Mouse (Mus musculus): ENCODE measurements around the gene Lmf2.

GRCm38 (mm10) chr15:89374340-89374739 lies 18.9 kb upstream of the Lmf2 start:
- TF ChIP-seq CTCF (IDR thresholded peaks at IDR 0.05; ENCODE audit: extremely low read depth, insufficient read length, insufficient replicate concordance, low read depth, low read length) (no peak), POLR2A (IDR thresholded peaks at IDR 0.05; ENCODE audit: low read depth, low read length) (no peak)

All from small intestine, adult 2 months (tissue).